Mouse (Mus musculus): ENCODE measurements at regions not wholly inside any gene's neighbourhood (a gene's known extent, or its start where the extent isn't known, plus 50 kb on each side); places are given as distances from the start of the nearest gene placed in this dataset.

GRCm38 (mm10) chr13:110584765-110585164 is 189.9 kb downstream of the Plk2 start:
- DNase-seq (ENCODE audit: low spot score), result no peak

DNA sequence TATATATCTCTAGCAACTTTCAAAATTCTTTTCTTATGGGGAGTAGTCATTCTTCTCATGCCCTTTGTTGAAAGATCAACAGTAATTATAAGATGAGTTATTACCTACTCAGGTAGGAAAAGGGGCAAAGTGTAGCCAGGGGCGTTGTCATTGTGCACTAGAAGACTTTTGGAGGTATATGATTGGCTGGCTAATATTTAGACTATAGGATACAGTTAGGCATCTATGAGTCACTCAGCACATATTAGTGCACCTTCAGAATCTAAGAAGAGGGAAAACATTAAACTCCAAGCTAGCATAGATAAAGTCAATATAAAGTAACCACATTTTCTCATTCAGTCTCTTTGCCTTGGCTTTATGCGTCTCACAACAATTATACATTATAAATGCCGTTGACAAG is 199.8 kb downstream of the Plk2 start:
- DNase-seq (ENCODE audit: low spot score), result no peak

GRCm38 (mm10) chr13:110599666-110600065 is 204.8 kb downstream of the Plk2 start:
- DNase-seq (ENCODE audit: low spot score), result no peak

- DNase-seq (ENCODE audit: low spot score), result no peak
Observed at GRCm38 (mm10) chr13:110600377-110600776, 205.5 kb downstream of the Plk2 start.

DNA sequence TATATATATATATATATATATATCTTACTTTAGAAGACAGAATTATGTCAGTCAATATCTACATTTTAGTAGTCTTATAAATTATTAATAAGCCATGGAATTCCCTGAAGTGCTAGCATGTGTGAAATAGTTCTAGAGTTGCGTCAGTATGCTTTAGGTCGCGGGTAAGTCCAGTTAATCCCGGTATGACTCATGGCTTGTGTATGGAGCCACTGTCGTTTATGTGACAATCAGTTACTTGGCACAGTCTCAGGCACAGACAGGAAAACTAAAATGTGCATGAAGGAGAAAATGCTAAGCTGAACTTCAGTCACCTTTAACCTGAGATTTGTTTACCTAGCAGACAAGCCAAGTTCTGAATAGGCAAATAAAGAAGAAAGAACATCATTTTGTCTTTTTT is 206.5 kb downstream of the Plk2 start:
- DNase-seq (ENCODE audit: low spot score), result no peak

GRCm38 (mm10) chr13:110601840-110602239 is 207.0 kb downstream of the Plk2 start:
- no peak for DNase-seq (ENCODE audit: low spot score)

- DNase-seq (ENCODE audit: low spot score), result no peak
Observed at GRCm38 (mm10) chr13:110602894-110603293, 208.0 kb downstream of the Plk2 start.

DNA sequence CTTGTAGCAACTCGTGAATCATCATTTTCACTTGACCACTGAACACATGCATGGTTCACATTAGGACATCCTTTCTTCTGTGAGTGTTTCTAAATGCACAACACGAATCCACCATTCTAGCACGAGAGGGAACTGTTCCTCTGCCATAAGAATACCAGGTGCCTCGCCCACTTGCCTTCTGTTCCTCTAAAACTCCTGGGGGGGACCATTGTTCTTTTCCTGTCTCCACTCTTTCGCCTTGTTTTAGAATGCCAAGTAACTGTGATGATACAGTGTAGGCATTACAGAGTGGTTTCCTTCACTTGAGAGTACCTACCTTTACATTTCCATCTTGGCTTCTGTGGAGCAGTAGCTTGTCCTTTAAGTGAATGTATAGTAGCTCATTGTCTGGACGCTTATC is 224.2 kb downstream of the Plk2 start:
- no peak for DNase-seq (ENCODE audit: low spot score)

GRCm38 (mm10) chr13:110627136-110627535 is 232.3 kb downstream of the Plk2 start:
- DNase-seq (ENCODE audit: low spot score), result no peak

DNA sequence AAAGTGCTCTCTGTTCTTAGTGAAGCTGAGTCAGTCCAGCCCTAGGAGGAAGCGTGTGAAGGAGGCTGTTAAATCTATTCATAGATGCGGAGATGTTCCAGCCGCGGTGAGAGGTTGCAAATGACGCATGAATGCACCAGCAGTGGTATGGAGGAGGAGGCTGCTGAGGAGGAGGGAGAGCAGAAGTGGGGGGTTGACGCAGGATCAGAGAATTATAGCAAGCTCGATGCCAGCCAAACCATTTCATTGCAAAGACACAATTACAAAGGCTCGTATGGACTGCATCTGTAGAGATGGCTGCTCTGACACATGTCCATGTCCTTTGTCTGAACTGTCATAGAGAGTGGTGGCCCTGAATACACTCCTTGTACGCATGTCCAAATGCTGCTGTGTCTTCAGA is 232.9 kb downstream of the Plk2 start:
- DNase-seq (ENCODE audit: low spot score), result no peak

DNA sequence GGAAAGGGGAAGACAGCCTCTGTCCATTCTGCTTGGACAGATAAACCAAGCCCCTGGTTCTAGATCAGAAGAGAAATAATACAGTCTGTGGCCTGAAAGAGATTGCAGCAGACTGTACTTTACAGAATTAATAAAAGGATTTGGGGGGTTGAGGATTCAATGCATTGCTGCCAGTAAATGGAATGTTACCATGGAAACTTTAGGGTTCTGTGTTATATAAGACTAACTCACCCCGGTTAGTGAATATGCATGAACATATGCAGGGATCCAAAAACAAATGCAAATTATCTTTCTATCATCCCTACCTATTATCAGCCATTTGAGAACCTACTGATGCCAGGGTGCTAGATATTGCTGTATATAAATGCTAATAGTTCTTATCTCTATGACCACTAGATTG is 233.4 kb downstream of the Plk2 start:
- no peak for DNase-seq (ENCODE audit: low spot score)

DNA sequence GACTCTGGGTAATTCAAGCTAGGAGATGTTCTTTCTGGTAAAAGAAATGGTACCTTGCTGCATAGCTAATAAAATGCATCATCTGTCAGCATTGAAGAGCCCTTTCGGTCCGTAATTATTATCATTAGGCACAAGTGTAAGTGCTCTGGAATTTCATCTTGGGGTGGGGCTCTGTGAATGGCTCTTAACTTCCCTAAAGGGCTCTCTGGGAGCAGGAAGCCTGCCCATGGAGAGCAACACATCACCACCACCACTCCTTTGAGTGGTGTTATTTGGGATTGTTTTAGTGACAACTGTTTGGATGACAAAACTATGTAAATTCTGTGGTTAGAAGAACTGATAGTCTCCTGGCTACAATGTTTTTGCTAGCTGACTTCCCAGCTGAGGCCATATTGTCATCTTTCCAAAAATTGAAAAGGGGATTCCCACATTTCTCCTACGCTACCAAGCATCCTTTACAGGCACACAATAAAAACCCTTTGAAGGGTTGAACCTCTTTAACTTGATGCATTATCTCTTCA is 238.5 kb downstream of the Plk2 start:
- DNase-seq (ENCODE audit: low spot score), result no peak

- DNase-seq (ENCODE audit: low spot score), result no peak
Observed at GRCm38 (mm10) chr13:110633899-110634298, 239.1 kb downstream of the Plk2 start.

GRCm38 (mm10) chr13:110642792-110643191 is 247.9 kb downstream of the Plk2 start:
- DNase-seq (ENCODE audit: low spot score), result no peak

GRCm38 (mm10) chr13:110643198-110643896 is 248.5 kb downstream of the Plk2 start:
- DNase-seq (ENCODE audit: low spot score), result no peak

DNA sequence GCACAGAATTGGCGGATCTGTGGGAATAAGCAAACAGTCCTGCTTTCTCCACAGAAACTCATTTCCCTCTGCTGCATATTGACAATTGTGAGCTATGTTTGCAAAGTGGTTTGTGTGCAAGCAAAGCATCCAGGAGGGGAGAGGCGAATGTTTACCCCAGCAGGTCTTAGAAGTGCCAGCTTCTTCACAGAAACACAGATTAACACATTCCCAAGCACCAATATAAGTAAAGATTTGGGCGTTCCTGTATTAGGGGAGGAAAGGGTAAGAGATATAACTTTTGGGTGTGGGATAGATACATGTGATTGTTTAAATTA is 249.0 kb downstream of the Plk2 start:
- no peak for DNase-seq (ENCODE audit: low spot score)

- DNase-seq (ENCODE audit: low spot score), result no peak
Observed at GRCm38 (mm10) chr13:110649378-110649777, 254.5 kb downstream of the Plk2 start.

- no peak for DNase-seq (ENCODE audit: low spot score)
Observed at GRCm38 (mm10) chr13:110649870-110650497, 255.1 kb downstream of the Plk2 start.

GRCm38 (mm10) chr13:110652201-110652600 is 257.4 kb downstream of the Plk2 start:
- DNase-seq (ENCODE audit: low spot score), result no peak

- DNase-seq (ENCODE audit: low spot score), result no peak
Observed at GRCm38 (mm10) chr13:110665073-110665800, 270.4 kb downstream of the Plk2 start.

- DNase-seq (ENCODE audit: low spot score), result no peak
Observed at GRCm38 (mm10) chr13:110667276-110667956, 272.6 kb downstream of the Plk2 start.

DNA sequence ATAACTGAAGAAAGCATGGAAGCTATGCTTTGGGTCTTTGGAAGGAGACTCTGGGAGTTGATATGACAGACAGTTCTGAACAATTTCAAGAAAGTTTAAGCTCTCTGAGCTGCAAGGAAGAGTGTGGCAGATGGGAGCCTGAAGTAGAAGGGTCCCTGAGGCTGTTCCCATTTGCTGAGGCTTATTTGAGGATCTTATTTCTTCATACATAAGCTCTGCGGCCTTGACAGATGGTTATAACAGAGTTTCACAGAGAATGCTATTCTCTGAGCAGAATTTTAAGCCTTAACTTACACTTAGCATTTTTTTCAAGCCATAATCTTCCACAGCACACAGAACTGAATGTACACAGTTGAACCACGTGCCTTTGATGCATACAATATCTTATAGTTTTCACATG is 278.7 kb downstream of the Plk2 start:
- DNase-seq (ENCODE audit: low spot score), result no peak

All from ovary, postnatal 14 days (tissue).